Comparison of ENCODE assay signal across 8 mouse cellular contexts in genomic region chr8:87472271-87473236, GRCm38 (mm10). TPM values are rescaled to one million over a fixed set of nuclear protein-coding genes. Genes with fewer than 3 reads are reported as not detected.
DNase-seq lines count a peak whose midpoint lies in the region; ATAC-seq lines count a peak whose summit lies in the region.

Cbln1 (minus strand) TSS chr8:87472609.

- peak; percentile 96 for DNase-seq in adrenal gland, postnatal 14 days
- DNase-seq in embryo, embryonic 10 days (ENCODE audit: low spot score): peak; percentile 98
- peak; percentile 44 to 73 for DNase-seq in gastrocnemius, adult 8-10 months (ENCODE audit: low spot score in 2 of 2)
- peak; percentile 70 for DNase-seq in left cerebral cortex, adult 11 months (ENCODE audit: low spot score)
- DNase-seq in lung, postnatal 14 days: peak; percentile 81
- peak; percentile 98 for DNase-seq in retina, postnatal 1 day
- DNase-seq in urinary bladder, postnatal 10 days (ENCODE audit: low spot score): peak; percentile 62

- peak within 1 kb of the TSS; percentile 94 for H3K4me2 ChIP-seq in hindbrain, embryonic 16.5 days (ENCODE audit: low read length)

- H3K27ac ChIP-seq in hindbrain, embryonic 16.5 days (ENCODE audit: low read depth, low read length): peak within 1 kb of the TSS; percentile 78

- peak within 1 kb of the TSS; percentile 75 for H3K9ac ChIP-seq in hindbrain, embryonic 16.5 days (ENCODE audit: low read depth, low read length)

- H3K4me1 ChIP-seq in hindbrain, embryonic 16.5 days (ENCODE audit: control insufficient read depth, insufficient read depth, low read depth, low read length): peaks cover 32% of the 10 kb centered on the region

- H3K36me3 ChIP-seq in hindbrain, embryonic 16.5 days (ENCODE audit: control insufficient read depth, insufficient read depth, low read length): no peaks in the 10 kb centered on the region

- H3K4me3 ChIP-seq in hindbrain, embryonic 16.5 days (ENCODE audit: low read length): peak within 1 kb of the TSS; percentile 76

- H3K27me3 ChIP-seq in hindbrain, embryonic 16.5 days (replicated peaks; ENCODE audit: control insufficient read depth, insufficient read depth, low read length): peaks cover 23% of the 10 kb centered on the region

- peak; percentile 95 for ATAC-seq in hindbrain, embryonic 16.5 days

- H3K9me3 ChIP-seq in hindbrain, embryonic 16.5 days (ENCODE audit: control insufficient read depth, low read length): no peaks in the 10 kb centered on the region

- WGBS in hindbrain, embryonic 16.5 days: under 1% methylated on average over 89 of the region's 122 CpGs

RNA-seq across cellular contexts. Expression of gene Cbln1, which starts in this region (rescaled TPM):
- total RNA-seq in adrenal gland, postnatal 14 days (2021): 0.52 and 1.2 TPM in 2 replicates
- not detected for total RNA-seq in gastrocnemius, adult 8-10 months (2022)
- polyA plus RNA-seq in hindbrain, embryonic 16.5 days (2015; fragmentation: Nextera tagmentation; extraction: Ambion mirVana): 30.4 and 34.9 TPM in 2 replicates

Comparison
In these comparisons a context has a peak if more than half of its experiments do, and no peak if none do; other contexts are left out.
1. Peak in every context shown above with its lines: DNase-seq, ATAC-seq, H3K4me3 ChIP-seq and H3K27ac ChIP-seq.
2. Peak in DNase-seq in gastrocnemius, adult 8-10 months; RNA of the gene not detected or under 1 TPM.